Mouse (Mus musculus): Measurements from ENCODE around the gene Nfyb. TPM values are rescaled to one million over a fixed set of nuclear protein-coding genes. Genes with fewer than 3 reads are reported as not detected.

The Nfyb gene
- polyA plus RNA-seq, 1 experiment from 2014 or later = 34.7 TPM

DNA sequence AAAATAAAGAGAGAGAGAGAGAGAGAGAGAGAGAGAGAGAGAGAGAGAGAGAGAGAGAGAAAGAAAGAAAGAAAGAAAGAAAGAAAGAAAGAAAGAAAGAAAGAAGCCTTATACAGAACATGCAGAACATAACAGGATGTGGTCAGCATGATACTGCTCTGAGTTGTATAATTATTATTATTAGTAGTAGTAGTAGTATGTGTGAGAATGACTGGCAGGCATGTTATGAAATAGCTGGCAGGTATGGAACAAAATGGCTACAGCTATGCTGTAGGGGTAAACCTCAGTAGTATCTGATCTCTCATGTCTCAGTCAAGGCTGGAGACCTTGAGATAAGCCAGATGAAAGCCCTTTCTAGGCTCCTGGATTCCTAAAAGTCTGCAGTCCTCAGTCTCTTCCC is 25.2 kb upstream of the Nfyb start:
- Histone ChIP-seq H3K27ac (ENCODE audit: low read length) (no peak overlapping the region), H3K36me3 (ENCODE audit: control insufficient read depth, insufficient read depth, low read length) (no peaks in the 10 kb centered on the region), H3K9ac (ENCODE audit: low read depth, low read length) (no peak overlapping the region), H3K4me1 (ENCODE audit: control insufficient read depth, insufficient read depth, low read length) (0 out of 2 replicates have a peak, but pooled peaks cover 3% of the 10 kb centered on the region), H3K4me2 (ENCODE audit: low read depth, low read length) (no peak overlapping the region), H3K9me3 (ENCODE audit: control insufficient read depth, low read length) (no peaks in the 10 kb centered on the region), H3K4me3 (ENCODE audit: low read length) (no peak overlapping the region), H3K27me3 (replicated peaks; ENCODE audit: control insufficient read depth, insufficient read depth, low read length) (no peaks in the 10 kb centered on the region)
- ATAC-seq = no peak

DNA sequence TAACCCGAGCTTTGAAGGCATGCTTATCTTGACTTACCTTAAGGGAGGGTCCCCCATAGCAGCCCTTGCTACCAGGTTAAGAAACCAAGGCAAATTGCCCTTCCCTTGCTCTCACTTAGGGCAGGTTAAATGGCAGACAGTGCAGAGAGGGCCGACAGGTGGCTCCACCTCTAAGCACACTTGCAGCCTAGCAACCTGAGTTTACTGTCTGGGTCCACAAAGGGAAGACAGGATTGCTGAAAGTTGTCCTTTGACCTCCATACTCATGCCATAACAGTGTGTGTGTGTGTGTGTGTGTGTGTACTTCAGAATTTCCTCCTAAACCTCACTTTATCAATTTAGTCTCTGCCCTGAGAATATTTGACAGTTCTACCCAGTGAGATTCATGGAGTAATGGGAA is 18.5 kb upstream of the Nfyb start:
- no peak overlapping the region for H3K9ac ChIP-seq (ENCODE audit: low read depth, low read length)
- peaks cover 9% of the 10 kb centered on the region; the same call in 1 of the 2 replicates for H3K4me1 ChIP-seq (ENCODE audit: control insufficient read depth, insufficient read depth, low read length)
- H3K27me3 ChIP-seq (replicated peaks; ENCODE audit: control insufficient read depth, insufficient read depth, low read length) = no peaks in the 10 kb centered on the region
- no peaks in the 10 kb centered on the region for H3K36me3 ChIP-seq (ENCODE audit: control insufficient read depth, insufficient read depth, low read length)
- ATAC-seq = peak; percentile 89
- no peak overlapping the region for H3K4me2 ChIP-seq (ENCODE audit: low read depth, low read length)
- H3K27ac ChIP-seq (ENCODE audit: low read length) = no peak overlapping the region
- no peaks in the 10 kb centered on the region for H3K9me3 ChIP-seq (ENCODE audit: control insufficient read depth, low read length)
- WGBS = 23% methylated on average over 2 of the region's 2 CpGs
- H3K4me3 ChIP-seq (ENCODE audit: low read length) = no peak overlapping the region

DNA sequence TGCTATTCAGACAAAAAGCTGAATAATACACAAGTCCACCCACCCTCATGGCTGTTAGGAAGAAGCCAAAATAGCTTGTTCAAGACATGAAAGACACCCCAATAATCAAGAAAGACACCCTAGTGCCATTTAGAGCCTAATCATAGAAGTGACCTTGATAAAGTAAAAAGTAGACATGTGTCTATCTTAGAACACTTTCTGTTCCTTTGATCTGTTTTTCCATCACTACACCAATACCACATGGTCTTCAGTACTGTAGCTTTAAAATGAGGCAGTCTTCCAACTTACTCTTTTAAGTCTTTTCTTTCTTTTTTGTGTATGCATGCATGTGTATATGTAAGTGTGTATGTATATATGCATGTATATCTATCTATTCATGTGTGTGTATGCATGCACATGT is 16.9 kb upstream of the Nfyb start:
- no peak for ATAC-seq
- Histone ChIP-seq H3K4me2 (ENCODE audit: low read depth, low read length) (no peak overlapping the region), H3K9ac (ENCODE audit: low read depth, low read length) (no peak overlapping the region), H3K9me3 (ENCODE audit: control insufficient read depth, low read length) (no peaks in the 10 kb centered on the region), H3K4me1 (ENCODE audit: control insufficient read depth, insufficient read depth, low read length) (peaks cover 5% of the 10 kb centered on the region; the same call in 1 of the 2 replicates), H3K4me3 (ENCODE audit: low read length) (no peak overlapping the region), H3K27ac (ENCODE audit: low read length) (no peak overlapping the region), H3K27me3 (replicated peaks; ENCODE audit: control insufficient read depth, insufficient read depth, low read length) (no peaks in the 10 kb centered on the region), H3K36me3 (ENCODE audit: control insufficient read depth, insufficient read depth, low read length) (no peaks in the 10 kb centered on the region)

DNA sequence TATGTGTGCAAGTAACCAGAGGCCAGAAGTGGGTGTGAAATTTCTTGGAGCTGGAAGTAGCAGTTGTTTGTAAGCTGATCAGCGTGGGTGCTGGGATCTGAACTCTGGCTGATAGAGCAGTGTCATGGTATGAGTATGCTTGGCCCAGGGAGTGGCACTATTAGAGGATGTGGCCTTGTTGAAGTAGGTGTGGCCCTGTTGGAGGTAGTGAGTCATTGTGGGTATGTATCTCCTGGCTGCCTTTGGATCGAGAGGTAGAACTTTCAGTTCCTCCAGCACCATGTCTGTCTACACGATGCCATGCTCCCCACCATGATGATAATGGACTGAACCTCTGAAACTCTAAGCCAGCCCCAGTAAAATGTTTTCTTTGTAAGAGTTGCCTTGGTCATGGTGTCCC is 16.4 kb upstream of the Nfyb start:
- Histone ChIP-seq H3K4me3 (ENCODE audit: low read length) (no peak overlapping the region), H3K9me3 (ENCODE audit: control insufficient read depth, low read length) (no peaks in the 10 kb centered on the region), H3K9ac (ENCODE audit: low read depth, low read length) (no peak overlapping the region), H3K4me2 (ENCODE audit: low read depth, low read length) (no peak overlapping the region), H3K27me3 (replicated peaks; ENCODE audit: control insufficient read depth, insufficient read depth, low read length) (no peaks in the 10 kb centered on the region), H3K4me1 (ENCODE audit: control insufficient read depth, insufficient read depth, low read length) (peaks cover 5% of the 10 kb centered on the region; the same call in 1 of the 2 replicates), H3K36me3 (ENCODE audit: control insufficient read depth, insufficient read depth, low read length) (no peaks in the 10 kb centered on the region), H3K27ac (ENCODE audit: low read length) (no peak overlapping the region)
- no peak for ATAC-seq
- 87% methylated on average over 3 of the region's 3 CpGs for WGBS

DNA sequence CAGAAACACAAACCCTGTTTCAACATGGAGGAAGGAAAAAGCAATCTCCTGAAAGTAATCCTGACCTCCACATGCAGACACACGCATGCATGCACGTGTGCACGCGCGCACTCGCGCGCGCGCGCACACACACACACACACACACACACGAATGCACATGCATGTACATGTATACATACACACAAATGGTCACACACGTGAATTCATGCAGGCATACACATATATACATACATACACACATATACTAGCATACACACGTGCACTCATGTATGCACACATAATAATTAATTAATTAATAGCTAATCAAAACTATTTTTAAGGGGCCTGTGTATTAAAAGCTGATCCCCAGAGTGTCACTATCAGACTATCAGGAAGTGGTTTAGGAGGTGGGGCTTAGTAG is 15.9 kb upstream of the Nfyb start:
- Histone ChIP-seq H3K36me3 (ENCODE audit: control insufficient read depth, insufficient read depth, low read length) (no peaks in the 10 kb centered on the region), H3K9ac (ENCODE audit: low read depth, low read length) (no peak overlapping the region), H3K4me2 (ENCODE audit: low read depth, low read length) (no peak overlapping the region), H3K4me1 (ENCODE audit: control insufficient read depth, insufficient read depth, low read length) (peaks cover 5% of the 10 kb centered on the region; the same call in 1 of the 2 replicates), H3K27ac (ENCODE audit: low read length) (no peak overlapping the region), H3K4me3 (ENCODE audit: low read length) (no peak overlapping the region), H3K9me3 (ENCODE audit: control insufficient read depth, low read length) (no peaks in the 10 kb centered on the region), H3K27me3 (replicated peaks; ENCODE audit: control insufficient read depth, insufficient read depth, low read length) (no peaks in the 10 kb centered on the region)
- no peak for ATAC-seq
- WGBS = 98% methylated on average over 14 of the region's 14 CpGs

DNA sequence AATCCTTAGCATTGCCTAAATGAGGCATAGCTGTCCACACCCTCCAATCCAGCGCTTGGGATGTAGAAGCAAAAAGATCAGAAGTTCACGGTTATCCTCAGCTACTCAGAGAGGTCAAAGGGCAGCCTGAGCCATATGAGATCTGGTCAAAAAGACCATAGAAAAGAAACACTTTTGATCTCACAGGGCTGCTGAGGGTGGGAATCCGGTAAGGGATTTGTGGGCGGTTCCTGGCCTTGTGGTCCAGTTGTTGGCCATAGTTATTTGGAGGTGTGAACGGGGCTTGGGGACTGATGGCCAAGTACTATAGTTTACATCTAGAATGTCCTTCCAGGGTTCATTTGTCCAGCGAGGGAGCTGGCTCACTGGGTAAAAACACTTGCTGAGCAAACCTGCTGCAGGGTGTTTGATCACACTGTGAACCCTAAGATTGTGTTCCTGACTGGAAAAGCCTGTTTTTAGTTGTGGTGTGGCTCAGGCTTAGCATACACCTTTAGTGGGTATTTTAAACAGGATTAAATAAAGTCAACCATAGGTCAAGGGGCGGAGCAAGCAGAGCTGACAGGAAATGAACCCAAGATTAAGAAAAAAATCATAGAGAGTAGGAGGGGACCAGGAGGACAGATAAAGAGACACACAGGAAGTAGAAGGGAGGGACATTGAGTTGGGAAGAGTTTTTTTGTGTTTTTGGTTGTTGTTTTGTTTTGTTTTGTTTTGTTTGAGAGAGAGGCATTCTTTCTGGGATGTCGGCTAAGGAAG is 15.0 kb upstream of the Nfyb start:
- Histone ChIP-seq H3K4me2 (ENCODE audit: low read depth, low read length) (no peak overlapping the region), H3K4me1 (ENCODE audit: control insufficient read depth, insufficient read depth, low read length) (peaks cover 5% of the 10 kb centered on the region; the same call in 1 of the 2 replicates), H3K9me3 (ENCODE audit: control insufficient read depth, low read length) (no peaks in the 10 kb centered on the region), H3K9ac (ENCODE audit: low read depth, low read length) (no peak overlapping the region), H3K27me3 (replicated peaks; ENCODE audit: control insufficient read depth, insufficient read depth, low read length) (no peaks in the 10 kb centered on the region), H3K4me3 (ENCODE audit: low read length) (no peak overlapping the region), H3K36me3 (ENCODE audit: control insufficient read depth, insufficient read depth, low read length) (no peaks in the 10 kb centered on the region), H3K27ac (ENCODE audit: low read length) (no peak overlapping the region)
- no peak for ATAC-seq
- WGBS = 78% methylated on average over 8 of the region's 8 CpGs

DNA sequence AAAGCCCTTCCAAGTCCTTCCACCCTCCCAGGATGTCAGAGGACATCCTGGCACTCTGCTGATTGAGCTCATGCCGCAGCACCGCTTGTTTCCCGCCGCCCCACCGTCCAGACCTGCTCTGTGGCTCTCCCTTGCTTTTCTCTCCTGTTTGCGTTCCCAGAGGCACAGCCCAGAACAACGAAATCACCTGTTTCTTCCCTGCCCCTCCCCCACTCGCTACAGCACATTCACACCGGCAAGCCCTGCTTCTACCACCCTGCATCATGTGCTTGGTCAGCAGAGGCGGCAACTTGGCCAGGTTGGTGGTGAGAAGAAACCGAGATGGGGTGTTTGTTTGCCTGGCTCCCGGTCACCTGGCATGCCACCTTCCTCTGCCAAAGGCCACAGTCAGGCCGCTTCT is 13.9 kb upstream of the Nfyb start:
- no peak overlapping the region for H3K4me3 ChIP-seq (ENCODE audit: low read length)
- 25% methylated on average over 13 of the region's 13 CpGs for WGBS
- H3K27ac ChIP-seq (ENCODE audit: low read length) = no peak overlapping the region
- peak overlapping the region; percentile 27; the same call in 1 of the 2 replicates for H3K9ac ChIP-seq (ENCODE audit: low read depth, low read length)
- peaks cover 5% of the 10 kb centered on the region; the same call in 1 of the 2 replicates for H3K4me1 ChIP-seq (ENCODE audit: control insufficient read depth, insufficient read depth, low read length)
- H3K36me3 ChIP-seq (ENCODE audit: control insufficient read depth, insufficient read depth, low read length) = no peaks in the 10 kb centered on the region
- H3K4me2 ChIP-seq (ENCODE audit: low read depth, low read length) = no peak overlapping the region
- no peaks in the 10 kb centered on the region for H3K27me3 ChIP-seq (replicated peaks; ENCODE audit: control insufficient read depth, insufficient read depth, low read length)
- no peaks in the 10 kb centered on the region for H3K9me3 ChIP-seq (ENCODE audit: control insufficient read depth, low read length)
- peak; percentile 34; the same call in 1 of the 2 replicates for ATAC-seq

DNA sequence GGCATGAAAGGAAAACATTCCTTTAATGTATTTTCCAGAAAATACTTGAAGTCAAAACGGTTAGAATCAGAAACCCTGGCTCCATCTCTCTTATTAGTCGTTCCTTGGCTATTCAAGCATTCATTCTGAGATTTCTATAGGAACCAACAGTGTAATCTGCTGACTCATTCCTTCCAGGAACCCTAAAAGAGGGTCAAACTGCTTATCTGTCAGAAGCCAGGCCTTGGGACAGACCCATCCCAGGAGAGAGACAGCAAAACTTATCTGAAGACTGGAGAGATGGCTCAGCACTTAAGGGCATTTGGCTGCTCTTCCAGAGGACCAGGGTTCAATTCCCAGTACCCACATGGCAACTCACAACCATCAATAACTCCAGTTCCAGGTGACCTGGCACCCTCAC is 13.1 kb upstream of the Nfyb start:
- Histone ChIP-seq H3K4me3 (ENCODE audit: low read length) (no peak overlapping the region), H3K4me1 (ENCODE audit: control insufficient read depth, insufficient read depth, low read length) (peaks cover 5% of the 10 kb centered on the region; the same call in 1 of the 2 replicates), H3K4me2 (ENCODE audit: low read depth, low read length) (no peak overlapping the region), H3K27me3 (replicated peaks; ENCODE audit: control insufficient read depth, insufficient read depth, low read length) (no peaks in the 10 kb centered on the region), H3K9ac (ENCODE audit: low read depth, low read length) (no peak overlapping the region), H3K36me3 (ENCODE audit: control insufficient read depth, insufficient read depth, low read length) (no peaks in the 10 kb centered on the region), H3K27ac (ENCODE audit: low read length) (no peak overlapping the region), H3K9me3 (ENCODE audit: control insufficient read depth, low read length) (no peaks in the 10 kb centered on the region)
- 67% methylated on average over 2 of the region's 2 CpGs for WGBS
- ATAC-seq = no peak

DNA sequence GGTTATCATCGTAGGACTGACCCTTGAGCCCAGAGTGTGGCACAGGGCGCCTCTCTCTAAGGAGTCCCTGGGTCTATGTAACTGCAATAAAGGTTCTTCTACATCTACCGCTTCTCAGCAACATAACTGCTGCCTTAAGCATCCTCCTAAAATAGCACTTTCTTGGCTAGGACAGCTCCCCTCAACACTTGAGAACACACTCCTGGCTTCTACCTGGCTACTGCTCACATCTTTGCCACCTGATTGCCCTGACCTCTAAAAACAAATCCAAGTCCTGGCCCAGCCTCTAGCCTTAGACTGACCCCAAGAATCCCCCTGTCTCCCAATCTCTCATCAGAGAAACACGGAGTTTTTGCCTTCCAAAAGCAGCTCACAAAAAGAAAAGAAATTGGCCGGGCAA is 10.9 kb upstream of the Nfyb start:
- peaks cover 5% of the 10 kb centered on the region; the same call in 1 of the 2 replicates for H3K4me1 ChIP-seq (ENCODE audit: control insufficient read depth, insufficient read depth, low read length)
- H3K9me3 ChIP-seq (ENCODE audit: control insufficient read depth, low read length) = no peaks in the 10 kb centered on the region
- no peak overlapping the region for H3K4me3 ChIP-seq (ENCODE audit: low read length)
- H3K4me2 ChIP-seq (ENCODE audit: low read depth, low read length) = no peak overlapping the region
- H3K36me3 ChIP-seq (ENCODE audit: control insufficient read depth, insufficient read depth, low read length) = no peaks in the 10 kb centered on the region
- H3K27ac ChIP-seq (ENCODE audit: low read length) = no peak overlapping the region
- ATAC-seq = no peak
- no peak overlapping the region for H3K9ac ChIP-seq (ENCODE audit: low read depth, low read length)
- 93% methylated on average over 5 of the region's 5 CpGs for WGBS
- H3K27me3 ChIP-seq (replicated peaks; ENCODE audit: control insufficient read depth, insufficient read depth, low read length) = no peaks in the 10 kb centered on the region
